Mouse (Mus musculus) lung, adult 2 months (tissue): ENCODE data around the gene Ripor1.

Source experiments
- CTCF ChIP-seq: fragments of 200-500 bp; IDR thresholded peaks from 2 replicates; pipeline ENCODE4 v1.5.1; 2011; ENCODE audit warnings: mild to moderate bottlenecking, low read length, control low read depth; ENCODE audit not compliant: insufficient read depth
- POLR2A ChIP-seq: fragments of 200-500 bp; IDR thresholded peaks from 2 replicates; pipeline ENCODE4 v1.6.1; 2011; ENCODE audit warnings: low read depth, mild to moderate bottlenecking, control low read depth, low read length, borderline replicate concordance; ENCODE audit errors: extremely low read depth

DNA sequence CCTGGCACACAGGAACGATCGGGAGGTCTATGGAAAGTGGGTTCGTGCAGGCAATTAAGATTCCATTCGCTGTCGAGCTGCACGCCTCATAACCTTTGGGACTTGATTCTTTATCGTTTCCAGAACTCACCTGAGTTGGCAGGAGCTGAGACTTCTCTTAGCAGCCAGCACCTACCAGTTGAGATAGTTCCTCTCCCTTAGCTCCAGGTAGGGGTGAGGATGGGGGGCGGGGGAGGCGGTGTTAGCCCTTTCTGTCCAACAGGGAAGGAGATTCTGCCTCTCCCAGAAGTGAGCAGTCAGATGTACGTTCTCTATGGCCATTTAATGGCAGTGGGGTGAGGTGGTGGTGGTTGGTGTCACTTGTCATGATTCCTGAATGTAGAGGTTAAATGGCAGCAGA, 2.0 kb downstream of the Ripor1 start:
- TF ChIP-seq CTCF, result no peak
- TF ChIP-seq POLR2A, result no peak
